Mouse (Mus musculus) Patski (cell line): ENCODE data around the gene Aldh5a1. TPM values are rescaled to one million over a fixed set of nuclear protein-coding genes. Genes with fewer than 3 reads are reported as not detected.

Source experiments
- ATAC-seq: fragments of 100-300 bp; one replicate; pipeline ENCODE4 v1.8.0; 2021
- CTCF ChIA-PET: fragments of 350-600 bp; sonication (Branson Sonifier 250); formaldehyde crosslinking; loops from one replicate; lab custom pipeline; 2022; ENCODE audit warnings: inconsistent platforms; lab: Charles Lee
- POLR2A ChIA-PET: fragments of 350-600 bp; sonication (Branson Sonifier 250); formaldehyde crosslinking; loops from one replicate; lab custom pipeline; 2022; ENCODE audit warnings: antibody characterized with exemption, inconsistent platforms; lab: Charles Lee
- DNase-seq: peaks from one replicate; pipeline ENCODE4 v3.0.0-alpha.2; 2011; ENCODE audit warnings: low read depth, low spot score
- H3K27me3 ChIP-seq: fragments of 371-371 bp; one replicate; pipeline ENCODE4 v1.5.1; 2021
- CTCF ChIP-seq: fragments of 100-300 bp; IDR thresholded peaks from one replicate; pipeline ENCODE4 v1.5.1; 2021
- in situ Hi-C: fragments of 300-500 bp; cut with MboI; formaldehyde crosslinking; loops from 3 replicates; pipeline ENCODE4 v1.11.1; 2018; ENCODE audit warnings: low pct_unique_long_range_greater_than_20kb, mixed read lengths
- polyA plus RNA-seq: library from polyadenylated mRNA; unstranded; gene quantifications from one replicate; pipeline ENCODE4 v1.2.3, GENCODE M21; 2021

The Aldh5a1 gene
- polyA plus RNA-seq, 1 experiment from 2014 or later: 15.6 TPM

DNA sequence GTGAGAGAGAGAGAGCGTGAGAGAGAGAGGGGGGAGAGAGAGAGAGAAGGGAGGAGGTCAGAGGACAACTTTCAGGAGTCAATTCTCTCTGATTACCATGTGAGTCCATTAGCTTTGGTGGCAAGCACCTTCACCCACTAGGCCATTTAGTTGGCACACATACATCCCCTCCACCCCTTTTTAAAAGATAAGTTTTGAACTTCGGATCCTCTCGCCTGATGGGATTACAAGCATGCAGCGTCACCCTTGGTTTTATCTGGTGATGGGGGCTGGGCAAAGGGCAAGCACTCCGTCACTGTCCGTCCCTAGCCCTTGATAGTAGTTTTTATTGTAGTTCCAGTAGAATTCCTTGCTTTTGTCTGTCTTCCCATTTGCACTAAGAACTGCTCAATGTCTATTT is 57.3 kb downstream of the Aldh5a1 start:
- ATAC-seq: no peak
- TF ChIP-seq CTCF: no peak
- H3K27me3 ChIP-seq: no peaks in the 10 kb centered on the region
- CTCF ChIA-PET: no interaction called here
- POLR2A ChIA-PET: no interaction called here
- in situ Hi-C loops: no loop called here
- no peak for DNase-seq

DNA sequence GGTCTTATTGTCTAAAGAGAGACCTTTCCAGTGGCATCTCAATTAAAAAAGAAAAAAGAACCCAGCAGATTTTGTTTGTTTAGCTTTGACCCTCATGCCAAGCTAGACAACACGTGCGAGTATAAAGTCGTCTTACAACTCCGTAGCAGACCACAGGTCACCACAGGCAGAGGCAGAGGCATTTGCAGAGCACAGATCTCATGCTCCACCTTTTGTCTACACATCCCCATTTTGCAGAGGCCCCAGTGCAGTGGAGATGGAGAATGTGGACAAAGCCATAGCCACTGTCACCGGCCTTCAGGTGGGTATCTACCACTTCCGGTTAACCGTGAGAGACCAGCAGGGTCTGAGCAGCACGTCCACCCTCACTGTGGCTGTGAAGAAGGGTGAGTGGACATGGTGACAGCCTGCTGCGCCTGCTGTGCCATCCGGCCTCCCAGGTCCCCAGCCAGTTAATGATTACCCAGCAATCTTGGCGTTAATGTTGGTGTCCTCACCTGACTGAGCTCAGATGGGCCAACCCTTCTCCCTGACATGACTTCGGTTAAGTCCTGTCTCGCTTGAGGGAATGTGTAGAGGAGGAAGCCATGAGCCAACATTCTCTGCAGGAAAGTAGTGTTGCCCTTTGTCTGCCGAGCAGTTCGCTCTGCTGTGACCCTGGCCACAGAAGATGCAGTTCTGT is 58.0 kb downstream of the Aldh5a1 start:
- in situ Hi-C loops: no loop called here
- CTCF ChIA-PET: interaction anchor here (0.7 to 1.4 kb wide), 2 partner anchors 31 to 41 kb away, joined by 3 read pairs; no protein-coding TSS in a partner anchor
- peak; percentile 73 for DNase-seq
- TF ChIP-seq CTCF: no peak
- POLR2A ChIA-PET: no interaction called here
- ATAC-seq: peak; percentile 91
- no peaks in the 10 kb centered on the region for H3K27me3 ChIP-seq

DNA sequence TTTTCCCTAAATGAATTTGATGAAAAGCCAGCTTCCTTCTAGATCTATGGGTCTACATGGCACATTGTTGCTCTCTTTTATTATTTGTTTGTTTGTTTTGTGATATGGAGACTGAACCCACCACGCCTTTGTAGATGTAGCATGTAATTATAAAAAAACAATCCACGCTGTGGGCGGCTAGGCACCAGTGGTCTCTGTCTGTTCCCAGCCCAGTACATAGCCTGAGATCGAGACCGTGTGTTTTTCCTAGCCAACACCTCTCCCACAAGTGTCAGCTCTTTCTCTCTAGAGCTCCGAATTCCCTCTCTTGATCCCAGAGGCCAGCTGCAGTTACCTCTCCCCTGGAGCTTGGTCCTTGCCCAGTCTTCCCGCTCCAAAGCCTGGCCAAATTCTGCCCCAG is 69.2 kb downstream of the Aldh5a1 start:
- no peak for TF ChIP-seq CTCF
- in situ Hi-C loops: no loop called here
- no peak for DNase-seq
- ATAC-seq: no peak
- H3K27me3 ChIP-seq: no peaks in the 10 kb centered on the region
- ChIA-PET POLR2A (no interaction called here), CTCF (interaction anchor here (1.3 kb wide), 1 partner anchor 9 kb away, joined by 3 read pairs; no protein-coding TSS in a partner anchor)

DNA sequence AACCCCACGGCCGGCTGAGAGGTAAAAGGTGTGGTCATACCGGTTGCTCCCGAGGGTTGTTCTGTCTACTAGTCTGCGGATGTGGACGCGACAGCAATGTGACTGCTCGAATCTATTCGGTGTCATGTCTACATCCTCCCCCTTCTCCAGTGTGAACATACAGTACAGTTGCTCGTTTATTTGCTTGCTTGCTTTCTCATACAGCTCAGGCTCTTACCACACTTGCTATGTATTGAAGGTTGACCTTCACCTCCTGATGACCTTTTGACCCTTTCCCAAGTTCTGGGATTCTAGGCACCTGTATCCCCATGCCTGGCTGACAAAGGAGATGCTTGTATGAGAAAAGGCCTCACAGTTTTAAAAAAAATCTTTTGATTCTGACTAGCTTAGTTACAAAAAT is 69.7 kb downstream of the Aldh5a1 start:
- in situ Hi-C loops: no loop called here
- POLR2A ChIA-PET: no interaction called here
- TF ChIP-seq CTCF: no peak

DNA sequence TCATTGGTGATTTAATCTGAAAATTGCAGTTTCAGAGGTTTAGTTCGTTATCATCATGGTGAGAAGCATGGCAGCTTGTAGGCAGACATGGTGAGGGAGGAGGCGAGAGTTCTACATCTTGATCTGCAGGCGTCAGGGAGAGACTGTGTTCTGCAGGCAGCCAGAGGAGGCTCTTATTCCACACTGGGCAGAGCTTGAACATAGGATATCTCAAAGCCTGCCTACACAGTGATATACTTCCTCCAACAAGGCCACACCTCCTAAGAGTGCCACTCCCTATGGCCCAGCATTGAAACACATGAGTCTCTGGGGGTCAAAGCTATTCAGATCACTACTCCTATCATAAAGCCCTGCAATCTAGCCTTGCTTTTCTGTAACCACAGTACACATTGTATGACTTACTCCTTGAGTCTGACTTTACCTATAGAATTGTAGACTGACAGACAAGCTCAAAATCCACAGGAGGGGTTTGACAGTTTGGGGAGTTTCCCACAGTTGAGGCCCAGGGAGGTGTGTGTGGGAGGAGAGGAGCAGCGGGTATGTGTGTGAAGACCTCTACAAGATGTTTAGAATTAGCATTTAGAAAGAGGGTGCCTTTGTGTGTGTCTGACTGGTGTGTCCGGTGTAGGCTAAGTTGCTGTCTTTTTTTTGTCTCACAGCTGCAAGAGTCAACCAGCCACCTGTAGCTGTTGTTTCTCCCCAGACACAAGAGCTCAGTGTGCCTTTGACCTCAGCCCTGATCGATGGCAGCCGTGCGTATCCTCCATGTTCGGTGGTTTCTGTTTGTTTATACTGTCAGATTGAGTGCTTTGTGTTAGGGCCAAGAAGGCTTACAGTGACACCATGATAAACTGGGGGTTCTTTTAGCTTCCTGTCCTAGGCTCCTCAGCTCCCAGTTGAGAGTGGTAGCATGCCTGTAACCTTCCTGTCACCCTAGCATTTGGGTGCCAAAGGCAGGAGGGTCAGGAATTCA is 70.7 kb downstream of the Aldh5a1 start:
- no peak for TF ChIP-seq CTCF
- ATAC-seq: no peak
- DNase-seq: no peak
- CTCF ChIA-PET: interaction anchor here (1.2 kb wide), 1 partner anchor 9 kb away, joined by 4 read pairs; no protein-coding TSS in a partner anchor
- in situ Hi-C loops: no loop called here
- no peaks in the 10 kb centered on the region for H3K27me3 ChIP-seq
- POLR2A ChIA-PET: interaction anchor here (0.6 kb wide), 1 partner anchor 42 kb away, joined by 4 read pairs; no protein-coding TSS in a partner anchor

More for the DNA sequence above, 69.7 kb downstream of the Aldh5a1 start:
- no peaks in the 10 kb centered on the region for H3K27me3 ChIP-seq
- CTCF ChIA-PET: interaction anchor here (1.3 kb wide), 1 partner anchor 10 kb away, joined by 3 read pairs; no protein-coding TSS in a partner anchor
- ATAC-seq (no peak), DNase-seq (no peak)

DNA sequence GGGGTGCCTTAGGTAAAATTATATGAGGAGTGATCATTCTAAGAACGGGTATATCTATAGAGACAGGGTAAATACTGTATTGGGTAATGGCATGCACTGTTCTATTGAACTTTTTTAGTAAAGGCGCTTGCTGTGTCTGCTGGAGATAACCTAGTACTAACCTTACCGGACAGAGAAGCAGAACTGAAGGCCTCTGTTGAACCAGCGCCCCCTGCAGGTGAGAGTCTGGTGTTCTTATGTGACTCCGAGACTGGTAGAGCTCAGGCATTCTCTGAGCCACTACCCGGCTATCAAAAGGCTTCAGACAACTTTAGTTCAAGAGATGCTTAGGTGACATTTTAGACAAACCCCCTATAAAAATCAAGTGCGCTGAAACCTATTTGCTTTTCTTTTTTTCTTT is 74.9 kb downstream of the Aldh5a1 start:
- ChIA-PET POLR2A (no interaction called here), CTCF (no interaction called here)
- ATAC-seq (no peak), DNase-seq (no peak)
- in situ Hi-C loops: no loop called here
- H3K27me3 ChIP-seq: no peaks in the 10 kb centered on the region
- peak; percentile 56 for TF ChIP-seq CTCF

DNA sequence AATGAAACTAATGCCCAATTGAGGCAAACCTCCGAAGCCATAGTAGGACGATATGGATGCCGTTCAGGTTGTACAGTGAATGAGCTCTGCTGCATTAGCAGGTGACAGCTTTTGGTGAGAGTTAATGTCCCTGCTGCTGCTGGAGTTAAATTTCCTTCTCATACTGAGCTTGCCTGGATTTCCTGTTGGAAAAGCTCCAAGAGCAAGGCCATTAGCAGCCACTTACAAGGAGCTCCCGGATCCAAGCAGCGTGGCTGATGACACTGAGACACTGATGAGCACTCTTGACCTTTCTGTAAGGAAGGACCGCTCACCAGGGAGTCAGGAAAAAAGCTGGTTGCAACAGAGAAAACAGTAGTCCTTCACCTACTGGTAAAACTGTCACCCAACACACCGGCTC is 75.4 kb downstream of the Aldh5a1 start:
- no peak for TF ChIP-seq CTCF
- H3K27me3 ChIP-seq: no peaks in the 10 kb centered on the region
- in situ Hi-C loops: no loop called here
- ChIA-PET CTCF (interaction anchor here (0.8 kb wide), 1 partner anchor 13 kb away, joined by 3 read pairs; no protein-coding TSS in a partner anchor), POLR2A (no interaction called here)
- ATAC-seq (no peak), DNase-seq (peak; percentile 17)

DNA sequence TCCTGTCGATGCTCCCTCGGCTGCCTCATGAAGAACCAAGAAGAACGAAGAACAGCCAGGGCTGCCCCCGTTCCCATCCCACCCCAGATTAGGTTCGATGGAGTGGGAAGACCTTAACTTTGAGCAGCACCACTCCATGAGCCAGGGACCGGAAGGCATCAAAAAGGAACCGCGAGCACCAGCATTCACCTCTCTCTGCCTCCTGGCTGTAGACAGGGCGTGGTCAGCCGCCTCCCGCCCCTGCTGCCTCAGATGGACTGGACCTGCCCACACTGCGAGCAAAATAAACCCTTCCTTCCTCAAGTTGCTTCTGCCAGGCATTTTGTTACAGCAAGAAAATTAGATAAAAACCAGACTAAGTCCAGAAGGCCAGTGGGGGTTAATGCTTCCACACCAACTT is 76.4 kb downstream of the Aldh5a1 start:
- ATAC-seq (no peak), DNase-seq (no peak)
- no peaks in the 10 kb centered on the region for H3K27me3 ChIP-seq
- ChIA-PET CTCF (interaction anchor here (0.9 kb wide), 1 partner anchor 11 kb away, joined by 3 read pairs; no protein-coding TSS in a partner anchor), POLR2A (no interaction called here)
- TF ChIP-seq CTCF: no peak
- in situ Hi-C loops: no loop called here

DNA sequence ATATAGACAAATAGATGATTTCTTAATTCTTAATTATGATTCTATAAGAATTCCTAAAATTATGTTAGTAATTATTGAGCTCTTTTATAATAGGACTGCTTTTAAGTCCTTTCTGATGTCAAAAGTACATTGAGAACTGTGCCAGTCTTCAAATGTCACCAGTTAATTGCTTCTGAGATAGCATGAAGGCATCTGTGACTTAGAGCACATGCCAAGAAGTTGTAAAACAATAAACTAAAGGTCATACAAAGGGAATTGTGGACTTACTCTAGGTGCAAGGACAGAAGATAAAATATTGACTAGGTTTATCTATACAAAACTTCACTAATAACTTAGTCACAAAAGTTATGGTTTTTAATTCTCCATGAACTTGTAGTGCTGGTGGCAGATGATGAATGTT is 78.3 kb downstream of the Aldh5a1 start:
- ATAC-seq: no peak
- CTCF ChIA-PET: interaction anchor here (1.1 kb wide), 1 partner anchor 12 kb away, joined by 3 read pairs; no protein-coding TSS in a partner anchor
- in situ Hi-C loops: no loop called here
- H3K27me3 ChIP-seq: no peaks in the 10 kb centered on the region
- TF ChIP-seq CTCF: no peak
- POLR2A ChIA-PET: no interaction called here
- no peak for DNase-seq

Other genes starting within 250 kb of the Aldh5a1 start
- gene Armh2, start 196.4 kb downstream of the Aldh5a1 start, polyA plus RNA-seq: not detected
- 61.1 TPM for gene Gmnn, start 175.7 kb downstream of the Aldh5a1 start, polyA plus RNA-seq
- 129 TPM for gene BC005537, start 136.0 kb downstream of the Aldh5a1 start, polyA plus RNA-seq
- gene Acot13, start 106.1 kb downstream of the Aldh5a1 start, polyA plus RNA-seq: 132 TPM
- gene Tdp2, start 106.0 kb downstream of the Aldh5a1 start, polyA plus RNA-seq: 33.8 TPM
- 0.19 TPM for gene D130043K22Rik, start 92.5 kb downstream of the Aldh5a1 start, polyA plus RNA-seq
- gene Gpld1, start 5.5 kb upstream of the Aldh5a1 start, polyA plus RNA-seq: 0.89 TPM
- 64.2 TPM for gene Mrs2, start 82.7 kb upstream of the Aldh5a1 start, polyA plus RNA-seq
- 296 TPM for gene Dcdc2a, start 118.3 kb upstream of the Aldh5a1 start, polyA plus RNA-seq